Mouse (Mus musculus) intestine, postnatal 0 days (tissue): ENCODE measurements around the gene Gnaq. TPM values are rescaled to one million over a fixed set of nuclear protein-coding genes. Genes with fewer than 3 reads are reported as not detected.

Source experiments
- ATAC-seq: fragments of 200-750 bp; cut with Nextera tagmentation; 2 replicates; pipeline ENCODE4 v1.8.0; 2017; ENCODE audit warnings: mild to moderate bottlenecking, moderate TSS enrichment, moderate library complexity
- H3K27ac ChIP-seq: fragments of 300-500 bp; sonication (generic); 2 replicates; pipeline ENCODE4 v1.5.1; 2014; ENCODE audit warnings: mild to moderate bottlenecking, low read depth, low read length, moderate library complexity
- H3K27me3 ChIP-seq: fragments of 300-500 bp; sonication (generic); replicated peaks from 2 replicates; pipeline ENCODE4 v1.6.1; 2014; ENCODE audit warnings: low read length, mixed read lengths; ENCODE audit not compliant: control insufficient read depth, insufficient read depth
- H3K36me3 ChIP-seq: fragments of 300-500 bp; sonication (generic); 2 replicates; pipeline ENCODE4 v1.6.1; 2014; ENCODE audit warnings: mild to moderate bottlenecking, moderate library complexity; ENCODE audit not compliant: control insufficient read depth, insufficient read depth
- H3K4me1 ChIP-seq: fragments of 300-500 bp; sonication (generic); replicated peaks from 2 replicates; pipeline ENCODE4 v1.6.1; 2014; ENCODE audit warnings: antibody characterized with exemption, low read length, mixed read lengths; ENCODE audit not compliant: control insufficient read depth, insufficient read depth
- H3K4me2 ChIP-seq: fragments of 300-500 bp; sonication (generic); replicated peaks from 2 replicates; pipeline ENCODE4 v1.6.1; 2014; ENCODE audit warnings: low read depth, mild to moderate bottlenecking, moderate library complexity
- H3K4me3 ChIP-seq: fragments of 300-500 bp; sonication (generic); 2 replicates; pipeline ENCODE4 v1.5.1; 2014; ENCODE audit warnings: low read depth, low read length
- H3K9ac ChIP-seq: fragments of 300-500 bp; sonication (generic); 2 replicates; pipeline ENCODE4 v1.6.1; 2014; ENCODE audit warnings: mild to moderate bottlenecking, low read depth, low read length
- H3K9me3 ChIP-seq: fragments of 300-500 bp; sonication (generic); 2 replicates; pipeline ENCODE4 v1.6.1; 2016; ENCODE audit warnings: mixed run types; ENCODE audit not compliant: control insufficient read depth
- CTCF ChIP-seq: sonication (generic); IDR thresholded peaks from 2 replicates; pipeline ENCODE4 v1.5.1; 2016; ENCODE audit warnings: low read depth, mild to moderate bottlenecking, control low read depth, antibody characterized with exemption, moderate library complexity
- WGBS: fragments of 180-500 bp; shearing (Covaris S2); extraction: QIAGEN DNeasy Blood & Tissue Kit; methylation state at CpG from one replicate; pipeline ENCODE4 v1.1.7; 2014; 5-methylcytosine and 5-hydroxymethylcytosine counted together
- polyA plus RNA-seq: library from polyadenylated mRNA; unstranded; fragments of >200 nt; fragmentation: Nextera tagmentation; extraction: Ambion mirVana; gene quantifications from 2 replicates; pipeline ENCODE4 v1.2.1, GENCODE M21; 2015

Gnaq gene
- polyA plus RNA-seq, 1 experiment from 2014 or later: 17.1 TPM

DNA sequence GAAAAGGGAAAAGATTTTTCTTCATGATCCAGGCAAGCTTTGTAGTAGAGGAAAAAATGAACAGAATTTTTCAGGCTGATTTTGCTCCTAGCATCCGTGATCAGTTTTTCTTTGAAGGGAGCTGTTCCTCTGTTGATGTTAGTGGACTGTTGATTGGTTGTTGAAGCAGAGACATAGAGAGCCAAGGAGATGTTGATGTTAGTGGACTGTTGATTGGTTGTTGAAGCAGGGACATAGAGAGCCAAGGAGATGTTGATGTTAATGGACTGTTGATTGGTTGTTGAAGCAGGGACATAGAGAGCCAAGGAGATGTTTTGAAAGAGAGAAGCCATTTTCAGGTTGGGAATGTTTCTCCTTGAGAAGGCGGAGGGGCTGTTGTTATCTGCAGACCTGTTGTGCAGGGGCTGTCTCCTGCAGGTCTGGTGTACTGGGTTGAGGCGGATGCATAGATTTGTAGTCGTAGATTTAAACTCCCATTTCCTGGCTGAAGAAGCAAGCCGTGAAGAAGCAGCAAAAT lies 5.5 kb downstream of the Gnaq start:
- H3K4me2 ChIP-seq: peak overlapping the region; percentile 33
- H3K9me3 ChIP-seq: no peaks in the 10 kb centered on the region
- no peaks in the 10 kb centered on the region for H3K36me3 ChIP-seq
- H3K27ac ChIP-seq: 0 out of 2 replicates have a peak overlapping the region, but pooled peaks have one; percentile 11
- ATAC-seq: no peak
- no peak for TF ChIP-seq CTCF
- H3K4me1 ChIP-seq: peaks cover 16% of the 10 kb centered on the region
- 62% methylated on average over 5 of the region's 5 CpGs for WGBS
- H3K9ac ChIP-seq: no peak overlapping the region
- H3K4me3 ChIP-seq: no peak overlapping the region
- no peaks in the 10 kb centered on the region for H3K27me3 ChIP-seq

DNA sequence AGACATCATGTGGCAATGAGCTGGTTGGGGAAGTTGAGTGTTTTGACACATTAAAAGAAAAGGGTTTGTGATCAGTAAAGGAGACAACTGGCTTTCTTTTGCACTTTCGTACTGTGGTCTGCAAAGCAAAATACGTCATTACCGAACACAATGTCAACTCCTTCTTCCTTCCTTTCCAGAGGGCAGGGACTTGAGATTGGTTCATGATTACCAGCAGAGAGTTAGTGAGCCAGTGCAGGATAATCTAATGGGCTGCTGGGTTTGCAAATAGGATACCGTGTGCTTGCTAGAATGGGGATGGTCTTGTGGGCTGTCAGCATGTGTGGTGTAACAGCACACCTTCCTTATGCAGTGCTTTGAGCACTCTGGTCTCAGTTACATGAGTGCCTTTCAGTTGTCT lies 8.1 kb downstream of the Gnaq start:
- H3K27ac ChIP-seq: no peak overlapping the region; the same call in 1 of the 2 replicates
- no peak overlapping the region for H3K4me3 ChIP-seq
- no peaks in the 10 kb centered on the region for H3K36me3 ChIP-seq
- ATAC-seq: no peak
- no peaks in the 10 kb centered on the region for H3K9me3 ChIP-seq
- no peaks in the 10 kb centered on the region for H3K27me3 ChIP-seq
- peaks cover 11% of the 10 kb centered on the region for H3K4me1 ChIP-seq
- TF ChIP-seq CTCF: no peak
- H3K9ac ChIP-seq: no peak overlapping the region
- H3K4me2 ChIP-seq: no peak overlapping the region
- WGBS: 65% methylated on average over 4 of the region's 4 CpGs

DNA sequence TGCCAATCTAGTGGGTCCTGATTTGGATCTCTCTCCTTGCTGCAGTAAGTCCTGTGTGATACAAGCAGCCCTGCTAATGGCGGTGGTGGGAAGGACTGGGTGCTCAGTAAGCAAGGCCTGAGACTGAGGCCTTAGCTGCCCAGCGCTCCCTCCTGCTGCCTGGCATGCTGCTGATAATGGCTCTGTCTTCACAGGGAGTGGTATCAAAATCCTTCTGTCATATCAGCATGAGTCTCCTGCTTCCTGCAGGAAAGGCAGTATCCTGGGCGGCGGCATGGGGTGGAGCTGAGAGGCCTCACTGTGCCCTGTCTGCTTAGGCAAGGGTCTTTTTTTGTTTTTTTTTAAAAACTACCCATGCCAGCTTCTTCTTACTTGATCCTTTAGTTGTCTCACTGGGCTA lies 9.2 kb downstream of the Gnaq start:
- Histone ChIP-seq H3K9ac (no peak overlapping the region), H3K4me1 (peaks cover 11% of the 10 kb centered on the region), H3K36me3 (no peaks in the 10 kb centered on the region), H3K27me3 (no peaks in the 10 kb centered on the region), H3K27ac (no peak overlapping the region), H3K4me3 (no peak overlapping the region), H3K4me2 (no peak overlapping the region), H3K9me3 (no peaks in the 10 kb centered on the region)
- WGBS: 31% methylated on average over 4 of the region's 4 CpGs
- ATAC-seq: 0 out of 2 replicates have a peak, but pooled peaks have one; percentile 28
- TF ChIP-seq CTCF: no peak

DNA sequence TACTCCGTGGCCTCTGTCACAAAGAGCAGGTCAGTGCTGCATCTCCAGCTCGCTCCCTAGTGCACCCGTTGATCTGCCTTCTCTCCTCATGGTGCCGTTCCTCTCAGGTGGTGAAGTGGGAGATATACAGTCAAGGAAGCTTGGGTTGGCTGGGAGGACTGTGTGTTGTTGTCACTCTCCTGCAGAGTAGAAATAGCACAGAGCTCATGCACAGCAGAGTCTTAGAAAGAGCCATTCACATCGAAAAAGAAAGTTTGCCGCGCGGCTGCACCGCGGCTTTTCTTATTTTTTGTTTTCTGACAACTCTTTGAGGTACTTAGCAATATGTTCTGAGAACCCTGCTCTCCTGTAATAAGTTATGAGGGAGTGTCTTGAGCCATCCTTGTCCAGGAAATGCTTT lies 10.4 kb downstream of the Gnaq start:
- H3K4me2 ChIP-seq: no peak overlapping the region
- H3K9me3 ChIP-seq: no peaks in the 10 kb centered on the region
- 94% methylated on average over 10 of the region's 10 CpGs for WGBS
- H3K27me3 ChIP-seq: no peaks in the 10 kb centered on the region
- no peak overlapping the region for H3K4me3 ChIP-seq
- no peak for ATAC-seq
- H3K36me3 ChIP-seq: no peaks in the 10 kb centered on the region
- H3K4me1 ChIP-seq: peaks cover 11% of the 10 kb centered on the region
- no peak overlapping the region for H3K9ac ChIP-seq
- no peak overlapping the region for H3K27ac ChIP-seq
- no peak for TF ChIP-seq CTCF

GRCm38 (mm10) chr19:16147446-16147845 lies 14.8 kb downstream of the Gnaq start:
- Histone ChIP-seq H3K27ac (no peak overlapping the region), H3K36me3 (no peaks in the 10 kb centered on the region; the same call in 1 of the 2 replicates), H3K4me3 (no peak overlapping the region), H3K9ac (no peak overlapping the region), H3K4me1 (0 out of 2 replicates have a peak, but pooled peaks cover 3% of the 10 kb centered on the region), H3K27me3 (no peaks in the 10 kb centered on the region), H3K9me3 (no peaks in the 10 kb centered on the region), H3K4me2 (no peak overlapping the region)
- no peak for TF ChIP-seq CTCF
- ATAC-seq: no peak
- 84% methylated on average over 6 of the region's 6 CpGs for WGBS

DNA sequence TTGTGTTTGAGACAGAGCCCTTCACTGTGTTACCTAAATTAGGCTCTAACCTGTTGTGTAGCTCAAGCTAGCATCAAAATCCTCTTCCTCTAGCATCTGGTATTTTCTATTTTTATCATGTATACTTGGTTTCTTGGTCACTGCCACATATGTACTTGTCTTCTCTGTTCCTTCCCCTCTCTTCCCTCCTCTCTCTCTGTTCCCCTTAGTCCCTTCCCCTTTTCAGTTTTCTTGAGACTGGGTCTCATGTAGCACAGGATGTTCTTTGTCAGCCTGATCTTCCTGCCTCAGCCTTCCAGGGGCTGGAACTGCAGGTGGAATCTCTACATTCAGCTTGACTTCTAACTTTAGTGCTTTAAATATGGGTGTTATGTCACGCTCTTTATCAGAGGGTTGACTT lies 16.5 kb downstream of the Gnaq start:
- no peak for TF ChIP-seq CTCF
- 84% methylated on average over 1 of the region's 1 CpGs for WGBS
- Histone ChIP-seq H3K36me3 (no peaks in the 10 kb centered on the region; the same call in 1 of the 2 replicates), H3K4me3 (no peak overlapping the region), H3K9ac (no peak overlapping the region), H3K27ac (no peak overlapping the region), H3K4me2 (no peak overlapping the region), H3K27me3 (no peaks in the 10 kb centered on the region), H3K9me3 (no peaks in the 10 kb centered on the region), H3K4me1 (0 out of 2 replicates have a peak, but pooled peaks cover 3% of the 10 kb centered on the region)
- ATAC-seq: no peak
